Mouse (Mus musculus) spleen, adult 12 weeks (tissue): ENCODE measurements around the gene 7530416G11Rik.

ENCODE experiments used
- DNase-seq: peaks from one replicate; pipeline ENCODE4 v3.0.0; 2022; ENCODE audit warnings: low spot score

7530416G11Rik gene

DNA sequence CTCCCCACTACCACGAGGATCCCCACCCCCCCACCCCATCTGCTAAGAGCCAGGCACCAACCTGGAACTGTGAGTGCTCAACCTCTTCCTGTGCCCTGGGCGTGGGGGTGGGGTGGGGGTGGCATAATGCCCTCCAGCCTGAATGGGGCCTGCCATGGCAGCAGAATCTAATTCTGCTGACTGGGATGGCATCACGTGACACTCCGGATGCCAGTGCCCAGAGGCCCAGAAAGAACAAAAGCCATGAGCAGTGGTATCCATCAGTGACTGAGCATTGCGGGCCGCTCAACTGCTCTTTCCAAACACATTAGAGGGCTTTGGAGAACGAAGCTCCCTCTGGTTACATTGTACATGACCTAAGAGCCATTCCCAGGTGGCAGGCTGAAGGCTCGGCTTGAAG lies at the start of gene 7530416G11Rik:
7530416G11Rik (minus strand) TSS at position 101 of the 400 bp plus-strand sequence.
- DNase-seq, result no peak

GRCm38 (mm10) chr15:85546500-85546899 lies 43.5 kb upstream of the 7530416G11Rik start:
- no peak for DNase-seq

GRCm38 (mm10) chr15:85545369-85545768 lies 42.3 kb upstream of the 7530416G11Rik start:
- no peak for DNase-seq

DNA sequence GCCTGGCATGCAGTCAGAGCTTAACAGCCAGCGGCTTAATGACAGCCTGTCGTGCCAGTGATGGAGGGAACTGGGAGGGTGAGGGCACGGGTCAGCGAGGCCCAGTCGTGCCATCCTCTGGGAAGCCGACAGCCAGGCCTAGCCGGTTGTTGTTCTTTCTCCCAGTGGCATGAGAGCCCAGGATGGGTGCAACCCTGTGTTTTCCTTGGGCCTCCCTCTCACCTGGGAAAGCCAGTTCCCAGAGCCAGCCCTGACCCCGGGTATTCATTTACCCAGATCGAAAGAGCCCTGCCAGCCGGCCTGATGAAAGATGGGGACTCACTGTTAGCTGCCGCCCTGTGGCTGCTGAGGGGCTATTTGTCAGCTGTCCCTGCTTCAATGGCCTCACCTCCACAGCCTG lies 35.1 kb upstream of the 7530416G11Rik start:
- DNase-seq, result no peak

DNA sequence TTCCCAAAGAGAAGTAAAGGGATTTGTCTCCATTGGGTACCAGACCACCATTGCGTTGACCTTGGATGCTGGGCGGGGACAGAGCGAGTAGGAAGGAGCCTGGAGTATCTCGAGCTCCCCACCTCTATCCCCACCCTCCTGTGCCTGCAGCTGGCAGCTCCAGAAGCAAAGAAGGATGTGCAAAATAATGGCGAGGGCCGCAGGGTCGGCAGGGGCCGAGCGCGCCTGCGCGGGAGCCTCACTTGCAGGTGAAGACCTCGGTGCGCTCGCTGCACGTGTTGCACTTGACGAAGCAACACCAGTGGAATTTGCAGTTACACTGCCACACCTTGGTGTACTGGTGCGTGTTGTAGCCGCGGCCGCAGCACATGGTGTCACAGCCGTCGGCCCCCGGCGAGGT lies 34.1 kb upstream of the 7530416G11Rik start:
- no peak for DNase-seq

DNA sequence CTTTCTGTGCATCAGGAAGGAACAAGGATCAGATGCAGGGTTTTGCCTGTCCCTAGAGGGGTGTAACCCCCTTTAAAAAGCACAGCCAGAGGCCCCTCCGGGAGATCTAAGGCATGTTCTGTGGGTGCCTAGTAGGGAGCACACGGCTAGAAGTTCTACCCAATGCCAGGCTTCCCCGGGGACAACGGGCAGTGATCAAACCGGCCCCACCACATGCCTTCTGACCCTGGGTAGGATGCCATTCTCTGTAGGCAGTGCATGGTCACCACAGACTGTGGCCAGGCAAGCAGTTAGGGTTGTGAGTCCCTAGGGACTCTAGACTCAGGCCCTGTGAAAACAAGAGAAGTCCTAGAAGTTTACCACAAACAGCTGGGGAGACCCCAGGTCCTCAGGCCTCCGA lies 31.6 kb upstream of the 7530416G11Rik start:
- no peak for DNase-seq

- DNase-seq, result no peak
Measured at GRCm38 (mm10) chr15:85534215-85534614, 31.2 kb upstream of the 7530416G11Rik start.

DNA sequence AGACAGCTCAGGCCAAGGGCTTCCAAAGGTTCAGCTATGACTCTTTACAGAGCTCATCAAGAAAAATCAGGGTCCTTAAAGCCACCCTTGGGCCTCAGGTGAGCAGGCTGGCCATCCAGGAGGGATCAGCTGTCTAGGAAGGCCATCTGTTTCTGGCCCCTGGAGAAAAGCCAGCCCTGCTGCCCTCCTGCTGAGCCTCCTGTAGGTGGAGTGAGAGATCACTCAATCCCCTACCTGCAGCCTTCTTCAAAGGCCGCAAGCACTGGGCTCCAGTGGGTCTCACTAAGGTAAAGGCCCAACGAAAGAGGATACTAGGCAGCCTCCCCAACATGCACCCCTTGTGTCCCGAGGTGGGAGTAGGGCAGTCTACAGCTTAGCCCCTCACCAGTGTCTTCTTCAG lies 29.0 kb upstream of the 7530416G11Rik start:
- DNase-seq, result no peak

GRCm38 (mm10) chr15:85529911-85530310 lies 26.9 kb upstream of the 7530416G11Rik start:
- DNase-seq, result no peak

DNA sequence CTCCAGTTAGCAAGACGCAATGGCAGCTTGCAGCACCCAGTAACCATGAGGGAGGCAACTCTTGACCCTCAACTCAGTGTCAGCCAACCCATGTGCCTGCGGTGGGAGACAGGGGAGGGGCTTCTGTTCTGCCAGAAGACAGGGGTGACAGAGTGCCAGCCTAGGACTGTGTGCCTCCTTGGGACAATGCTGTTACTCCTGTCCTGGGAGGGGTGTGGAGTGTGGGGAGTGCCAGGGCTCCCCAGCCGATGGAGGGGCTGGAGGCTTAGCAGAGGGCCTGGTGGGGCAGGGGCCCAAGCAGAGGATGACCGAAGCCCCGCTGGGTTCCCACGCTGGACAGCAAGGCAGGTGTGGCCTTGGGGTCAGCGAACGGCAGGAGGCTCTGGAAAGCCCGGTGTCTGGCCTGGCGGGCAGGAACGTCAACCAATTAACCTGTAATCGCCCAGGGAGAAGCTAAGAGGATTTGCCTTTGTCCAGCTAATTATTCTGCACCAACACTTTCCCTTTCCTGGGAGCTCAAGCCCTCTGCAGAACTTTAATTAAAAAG lies 21.4 kb upstream of the 7530416G11Rik start:
- DNase-seq, result no peak

GRCm38 (mm10) chr15:85523173-85523991 lies 20.4 kb upstream of the 7530416G11Rik start:
- no peak for DNase-seq

GRCm38 (mm10) chr15:85519438-85519837 lies 16.4 kb upstream of the 7530416G11Rik start:
- DNase-seq, result no peak

GRCm38 (mm10) chr15:85507370-85508014 lies 4.5 kb upstream of the 7530416G11Rik start:
- DNase-seq, result no peak

GRCm38 (mm10) chr15:85506680-85507079 lies 3.7 kb upstream of the 7530416G11Rik start:
- no peak for DNase-seq

- DNase-seq, result no peak
Measured at GRCm38 (mm10) chr15:85505118-85505925, 2.3 kb upstream of the 7530416G11Rik start.

DNA sequence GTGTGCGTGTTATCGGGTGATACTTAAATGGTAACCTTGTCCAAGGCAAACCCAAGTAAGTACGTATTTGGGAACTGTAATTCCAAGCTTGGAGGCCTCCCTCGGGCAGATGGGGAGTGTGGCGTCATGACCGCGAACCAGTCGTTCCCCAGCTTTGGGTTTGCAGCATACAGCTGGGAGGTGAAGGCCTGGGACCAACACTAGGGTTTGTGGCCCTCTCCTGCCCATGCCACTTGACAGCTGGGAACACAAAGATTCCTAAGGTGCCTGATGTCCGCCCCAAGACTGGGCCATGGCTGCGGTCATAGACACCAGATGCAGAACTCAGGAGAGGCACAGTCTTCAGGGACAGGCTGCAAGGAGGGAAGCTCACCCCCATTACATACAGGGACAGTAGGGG lies 2.8 kb downstream of the 7530416G11Rik start:
- DNase-seq, result no peak

GRCm38 (mm10) chr15:85497981-85498475 lies 5.0 kb downstream of the 7530416G11Rik start:
- no peak for DNase-seq

GRCm38 (mm10) chr15:85497548-85497947 lies 5.5 kb downstream of the 7530416G11Rik start:
- no peak for DNase-seq

GRCm38 (mm10) chr15:85494163-85494621 lies 8.8 kb downstream of the 7530416G11Rik start:
- no peak for DNase-seq

GRCm38 (mm10) chr15:85489751-85490150 lies 13.3 kb downstream of the 7530416G11Rik start:
- DNase-seq, result no peak

DNA sequence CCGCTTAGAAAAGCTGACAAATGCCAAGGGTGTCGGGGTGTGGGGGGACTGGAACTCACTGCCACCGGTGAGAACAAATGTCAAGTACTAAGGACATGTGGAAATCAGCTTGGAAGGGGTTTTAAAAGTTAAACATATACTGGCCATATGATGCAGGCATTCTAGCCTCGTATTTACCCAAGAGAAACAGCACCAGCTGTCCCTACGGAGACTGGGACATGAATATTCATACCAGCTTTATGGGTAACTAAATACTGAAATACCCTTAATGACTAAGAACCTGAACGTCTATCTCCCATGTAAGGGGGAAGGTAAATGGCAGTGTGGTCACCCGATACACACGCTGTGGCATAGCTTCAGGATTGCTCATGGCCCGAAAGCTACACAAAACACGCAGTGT lies 14.1 kb downstream of the 7530416G11Rik start:
- no peak for DNase-seq

DNA sequence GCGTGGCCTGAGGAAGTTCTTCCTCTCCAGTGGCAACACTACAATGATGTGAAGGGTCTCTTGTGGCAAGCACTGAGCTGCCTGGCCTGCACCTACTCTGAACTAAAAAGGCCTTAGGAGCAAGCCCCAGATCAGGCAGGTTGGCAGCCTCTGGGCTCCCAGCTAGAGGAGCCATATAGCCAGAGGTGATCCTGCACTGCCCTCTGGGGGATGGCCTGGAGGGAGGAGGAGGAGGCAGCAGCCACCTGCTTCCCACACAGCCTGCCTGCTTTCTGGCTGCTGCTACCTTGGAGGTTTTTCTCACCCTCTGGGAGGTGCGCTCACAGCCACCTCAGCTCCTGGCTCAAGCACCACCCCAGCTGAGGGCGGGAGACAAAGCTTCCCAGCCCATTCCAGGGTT lies 22.4 kb downstream of the 7530416G11Rik start:
- no peak for DNase-seq
